Mouse (Mus musculus) fibroblast of lung, adult 2 months (primary cell): ENCODE results near the gene Ube4b.

Source experiments
- DNase-seq: peaks from one replicate; pipeline ENCODE4 v3.0.0-alpha.2; 2011; ENCODE audit warnings: low read depth

Ube4b gene

GRCm38 (mm10) chr4:149305761-149306711 is 120.5 kb downstream of the Ube4b start:
- no peak for DNase-seq

GRCm38 (mm10) chr4:149304466-149304865 is 122.1 kb downstream of the Ube4b start:
- DNase-seq, result no peak

- DNase-seq, result no peak
These were observed 123.0 kb downstream of the Ube4b start for GRCm38 (mm10) chr4:149303502-149303901.

- no peak for DNase-seq
These were observed 123.8 kb downstream of the Ube4b start for GRCm38 (mm10) chr4:149302751-149303150.

- no peak for DNase-seq
These were observed 124.4 kb downstream of the Ube4b start for GRCm38 (mm10) chr4:149302136-149302535.

- DNase-seq, result no peak
These were observed 130.0 kb downstream of the Ube4b start for GRCm38 (mm10) chr4:149296501-149296900.

GRCm38 (mm10) chr4:149292984-149293383 is 133.6 kb downstream of the Ube4b start:
- DNase-seq, result no peak

GRCm38 (mm10) chr4:149291061-149291460 is 135.5 kb downstream of the Ube4b start:
- DNase-seq, result no peak

GRCm38 (mm10) chr4:149290157-149290750 is 136.3 kb downstream of the Ube4b start:
- no peak for DNase-seq

- DNase-seq, result no peak
These were observed 140.0 kb downstream of the Ube4b start for GRCm38 (mm10) chr4:149286287-149287137.

- no peak for DNase-seq
These were observed 140.9 kb downstream of the Ube4b start for GRCm38 (mm10) chr4:149285691-149286090.

- no peak for DNase-seq
These were observed 143.5 kb downstream of the Ube4b start for GRCm38 (mm10) chr4:149283018-149283417.

- no peak for DNase-seq
These were observed 144.4 kb downstream of the Ube4b start for GRCm38 (mm10) chr4:149282025-149282738.
